Mouse (Mus musculus): ENCODE measurements around the gene Prnd.

DNA sequence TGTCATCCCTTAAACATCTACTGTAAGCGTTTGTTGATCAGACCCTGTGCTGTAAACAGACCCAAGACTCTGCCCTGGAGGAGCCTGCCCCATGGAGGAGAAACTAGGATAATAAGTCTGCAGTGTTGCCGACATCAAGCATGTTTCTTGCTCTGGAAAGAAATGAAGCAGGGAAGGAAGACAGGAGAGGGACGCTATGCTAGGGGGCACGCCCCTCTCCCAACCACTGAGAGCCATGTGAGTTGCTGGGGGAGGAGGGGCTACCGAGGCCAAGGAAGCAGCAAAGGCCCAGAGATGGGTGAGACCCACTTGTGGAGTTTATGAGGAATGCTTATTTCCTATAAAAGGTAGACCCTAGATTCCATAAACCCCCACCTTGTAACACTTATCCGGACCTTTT lies 17.6 kb upstream of the Prnd start:
- TF ChIP-seq CTCF (IDR thresholded peaks at IDR 0.05; ENCODE audit: borderline replicate concordance, extremely low read depth, insufficient read depth, insufficient read length) (no peak), POLR2A (IDR thresholded peaks at IDR 0.05; ENCODE audit: borderline replicate concordance, extremely low read depth, insufficient read depth, insufficient read length, poor library complexity, severe bottlenecking) (no peak)
